ENCODE assay signal across 24 mouse cellular contexts in the genomic region with DNA sequence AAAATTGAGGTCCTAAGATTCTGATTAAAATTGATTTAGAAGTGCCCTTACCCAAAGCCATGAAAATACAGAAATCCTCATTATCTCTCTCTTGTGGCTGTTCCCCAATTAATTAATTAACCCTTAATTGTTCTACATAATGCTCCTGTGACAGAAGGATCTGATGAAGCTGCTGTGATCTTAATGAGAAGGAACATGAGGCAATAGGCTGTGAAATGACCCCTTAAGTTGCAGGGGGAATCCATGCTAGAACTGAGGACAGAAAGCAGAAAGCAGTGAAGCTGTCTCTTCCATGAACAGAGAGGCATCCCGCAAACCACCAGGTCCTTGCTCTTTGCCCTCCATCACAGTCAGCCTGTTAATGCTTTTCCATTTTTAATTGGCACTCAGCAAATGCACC. TPM values are rescaled to one million over a fixed set of nuclear protein-coding genes. Genes with fewer than 3 reads are reported as not detected.
"Had no signal": no experiment of that assay in that cellular context is flagged by ENCODE, and none has a peak within 500 bp of the region (broad histone marks: within the 10 kb centered on the region; RNA-seq: fewer than 3 reads in every experiment).

No protein-coding gene starts in this region.

- H3K4me2 ChIP-seq: intestine, embryonic 15.5 days; limb, embryonic 13.5 days; liver, embryonic 12.5 days; liver, embryonic 15.5 days; lung, embryonic 15.5 days; midbrain, embryonic 12.5 days; stomach, embryonic 15.5 days had no signal

- H3K9ac ChIP-seq: intestine, embryonic 15.5 days; limb, embryonic 13.5 days; liver, embryonic 12.5 days; liver, embryonic 15.5 days; lung, embryonic 15.5 days; midbrain, embryonic 12.5 days; stomach, embryonic 15.5 days had no signal

- H3K4me3 ChIP-seq: intestine, embryonic 15.5 days; limb, embryonic 10.5 days; limb, embryonic 13.5 days; liver, embryonic 12.5 days; liver, embryonic 15.5 days; lung, embryonic 15.5 days; megakaryocyte, embryonic 14.5 days; midbrain, embryonic 12.5 days; myocyte; stomach, embryonic 15.5 days had no signal

- H3K36me3 ChIP-seq: intestine, embryonic 15.5 days; limb, embryonic 10.5 days; limb, embryonic 13.5 days; liver, embryonic 12.5 days; liver, embryonic 15.5 days; lung, embryonic 15.5 days; midbrain, embryonic 12.5 days; stomach, embryonic 15.5 days had no signal

- H3K27ac ChIP-seq: intestine, embryonic 15.5 days; limb, embryonic 10.5 days; limb, embryonic 13.5 days; liver, embryonic 12.5 days; liver, embryonic 15.5 days; lung, embryonic 15.5 days; stomach, embryonic 15.5 days had no signal

- DNase-seq: kidney, adult 18-20 months; kidney, adult 9 months; kidney, postnatal 14 days; kidney, postnatal 4 days; liver; lung, adult 18-20 months; lung, postnatal 10 days; lung, postnatal 36 days; right cerebral cortex, postnatal 25 days; spleen, adult 18-20 months; thymus, postnatal 25 days had no signal

- H3K27me3 ChIP-seq: intestine, embryonic 15.5 days; limb, embryonic 13.5 days; liver, embryonic 12.5 days; liver, embryonic 15.5 days; lung, embryonic 15.5 days; megakaryocyte, embryonic 14.5 days; midbrain, embryonic 12.5 days; stomach, embryonic 15.5 days had no signal

- H3K4me1 ChIP-seq: intestine, embryonic 15.5 days; limb, embryonic 10.5 days; liver, embryonic 12.5 days; liver, embryonic 15.5 days; lung, embryonic 15.5 days; megakaryocyte, embryonic 14.5 days; stomach, embryonic 15.5 days had no signal

- ATAC-seq: intestine, embryonic 15.5 days; liver, embryonic 12.5 days had no signal

- H3K9me3 ChIP-seq: intestine, embryonic 15.5 days; limb, embryonic 10.5 days; limb, embryonic 13.5 days; liver, embryonic 12.5 days; liver, embryonic 15.5 days; lung, embryonic 15.5 days; megakaryocyte, embryonic 14.5 days; midbrain, embryonic 12.5 days; stomach, embryonic 15.5 days had no signal

RNA-seq across cellular contexts. Expression of a gene that starts 47.0 kb away (rescaled TPM):
- total RNA-seq: layer of hippocampus, postnatal 14 days; left cerebral cortex, postnatal 25 days; monocyte, adult 5-6 weeks had no signal
- polyA plus RNA-seq: liver, embryonic 15.5 days; myocyte had no signal
